Comparison of ENCODE assay signal across 8 mouse cellular contexts in genomic region chr12:69362388-69362787, GRCm38 (mm10). TPM values are rescaled to one million over a fixed set of nuclear protein-coding genes. Genes with fewer than 3 reads are reported as not detected.
DNase-seq lines count a peak whose midpoint lies in the region; ATAC-seq and TF ChIP-seq lines count a peak whose summit lies in the region.

No protein-coding gene starts in this region.

- TF ChIP-seq POLR2A in bone marrow, adult 2 months (IDR thresholded peaks at IDR 0.05; ENCODE audit: borderline replicate concordance, control insufficient read depth, low read depth, low read length) = no peak

- no peak for DNase-seq in layer of hippocampus, adult 2 months (ENCODE audit: low spot score in 2 of 2)
- no peak for DNase-seq in layer of hippocampus, adult 11-12 months (ENCODE audit: low spot score)
- DNase-seq in hindbrain, postnatal 0 days (ENCODE audit: low spot score) = no peak
- DNase-seq in adrenal gland, adult 18-20 months (ENCODE audit: low spot score in 2 of 2) = no peak
- no peak for DNase-seq in cerebellum, postnatal 36 days
- no peak for DNase-seq in kidney, adult 9 months

- H3K4me1 ChIP-seq in bone marrow, adult 2 months (ENCODE audit: control insufficient read depth, insufficient read depth, low read length) = no peaks in the 10 kb centered on the region; the same call in 1 of the 2 replicates
- H3K4me1 ChIP-seq in hindbrain, postnatal 0 days (ENCODE audit: insufficient read depth, low read length) = no peaks in the 10 kb centered on the region
- peaks cover 23% of the 10 kb centered on the region for H3K4me1 ChIP-seq in neural tube, embryonic 13.5 days (replicated peaks)

- H3K4me3 ChIP-seq in layer of hippocampus, adult 2 months = peak overlapping the region; percentile 70
- no peak overlapping the region for H3K4me3 ChIP-seq in bone marrow, adult 2 months (replicated peaks; ENCODE audit: control insufficient read depth, low read depth, low read length)
- H3K4me3 ChIP-seq in hindbrain, postnatal 0 days (ENCODE audit: low read length) = peak overlapping the region; percentile 53; the same call in 1 of the 2 replicates
- H3K4me3 ChIP-seq in neural tube, embryonic 13.5 days = no peak overlapping the region

- H3K36me3 ChIP-seq in hindbrain, postnatal 0 days (ENCODE audit: insufficient read depth, low read length) = no peaks in the 10 kb centered on the region
- H3K36me3 ChIP-seq in neural tube, embryonic 13.5 days = no peaks in the 10 kb centered on the region

- TF ChIP-seq CTCF in layer of hippocampus, adult 2 months (conservative IDR thresholded peaks at IDR 0.05) = no peak
- no peak for TF ChIP-seq CTCF in bone marrow, adult 2 months (IDR thresholded peaks at IDR 0.05; ENCODE audit: control insufficient read depth, insufficient read depth, low read length)
- TF ChIP-seq CTCF in hindbrain, postnatal 0 days (IDR thresholded peaks at IDR 0.05; ENCODE audit: low read depth) = no peak

- no peak overlapping the region for H3K9ac ChIP-seq in hindbrain, postnatal 0 days (replicated peaks; ENCODE audit: low read length)
- H3K9ac ChIP-seq in neural tube, embryonic 13.5 days = no peak overlapping the region

- peak overlapping the region; percentile 76; the same call in 1 of the 2 replicates for H3K4me2 ChIP-seq in hindbrain, postnatal 0 days (ENCODE audit: low read depth, low read length)
- peak overlapping the region; percentile 65 for H3K4me2 ChIP-seq in neural tube, embryonic 13.5 days

- no peak for ATAC-seq in hindbrain, postnatal 0 days
- ATAC-seq in neural tube, embryonic 13.5 days (ENCODE audit: low read depth) = no peak

- H3K9me3 ChIP-seq in hindbrain, postnatal 0 days (ENCODE audit: low read length) = no peaks in the 10 kb centered on the region
- H3K9me3 ChIP-seq in neural tube, embryonic 13.5 days = no peaks in the 10 kb centered on the region

- WGBS in bone marrow, adult 2 months = 49% methylated on average over 4 of the region's 4 CpGs
- 47% methylated on average over 4 of the region's 4 CpGs for WGBS in hindbrain, postnatal 0 days
- WGBS in neural tube, embryonic 13.5 days = 40% methylated on average over 4 of the region's 4 CpGs

- no peaks in the 10 kb centered on the region for H3K27me3 ChIP-seq in hindbrain, postnatal 0 days (ENCODE audit: insufficient read depth, low read length)
- H3K27me3 ChIP-seq in neural tube, embryonic 13.5 days = no peaks in the 10 kb centered on the region

- H3K27ac ChIP-seq in layer of hippocampus, adult 2 months = no peak overlapping the region
- H3K27ac ChIP-seq in bone marrow, adult 2 months (ENCODE audit: control insufficient read depth, insufficient read depth, low read depth, low read length, poor library complexity) = peak overlapping the region; percentile 10; the same call in 1 of the 2 replicates
- H3K27ac ChIP-seq in hindbrain, postnatal 0 days = no peak overlapping the region
- no peak overlapping the region for H3K27ac ChIP-seq in neural tube, embryonic 13.5 days (replicated peaks)

RNA-seq across cellular contexts. Expression of gene Nemf, which starts 5.4 kb away (rescaled TPM):
- 10 to 100 TPM; 50.0 to 50.2 TPM for total RNA-seq in layer of hippocampus, adult 2 months (2021)
- polyA plus RNA-seq in bone marrow, adult 2 months (2011; ENCODE audit: insufficient read depth, insufficient read length, low replicate concordance, missing spikeins) = 28.9 and 43.5 TPM in 2 replicates
- 24.9 and 34.3 TPM in 2 replicates for total RNA-seq in hindbrain, postnatal 0 days (2014; rRNA removed)
- polyA plus RNA-seq in hindbrain, postnatal 0 days (2015; fragmentation: Nextera tagmentation; extraction: Ambion mirVana) = 69.7 and 78.2 TPM in 2 replicates
- 96.5 and 100 TPM in 2 replicates for polyA plus RNA-seq in neural tube, embryonic 13.5 days (2015; fragmentation: Nextera tagmentation; extraction: Ambion mirVana)
- total RNA-seq in adrenal gland, adult 18-20 months (2021) = 10 to 100 TPM; 40.3 to 48.6 TPM

RNA-seq across cellular contexts. Expression of gene Arf6, which starts 9.6 kb away (rescaled TPM):
- total RNA-seq in layer of hippocampus, adult 2 months (2021) = 10 to 100 TPM; 50.1 to 50.3 TPM
- polyA plus RNA-seq in bone marrow, adult 2 months (2011; ENCODE audit: insufficient read depth, insufficient read length, low replicate concordance, missing spikeins) = 48.1 and 48.4 TPM in 2 replicates
- total RNA-seq in hindbrain, postnatal 0 days (2014; rRNA removed) = 112 and 132 TPM in 2 replicates
- 41.6 and 43.5 TPM in 2 replicates for polyA plus RNA-seq in hindbrain, postnatal 0 days (2015; fragmentation: Nextera tagmentation; extraction: Ambion mirVana)
- polyA plus RNA-seq in neural tube, embryonic 13.5 days (2015; fragmentation: Nextera tagmentation; extraction: Ambion mirVana) = 32.6 and 34.5 TPM in 2 replicates
- 100 to 1,000 TPM; 117 to 135 TPM for total RNA-seq in adrenal gland, adult 18-20 months (2021)

RNA-seq across cellular contexts. Expression of gene Gm9887, which starts 9.9 kb away (rescaled TPM):
- total RNA-seq in layer of hippocampus, adult 2 months (2021) = 1 to 10 TPM in 1 of 2 experiments, under 1 TPM in 1; 0.61 to 1.1 TPM
- not detected in 2 replicates for polyA plus RNA-seq in bone marrow, adult 2 months (2011; ENCODE audit: insufficient read depth, insufficient read length, low replicate concordance, missing spikeins)
- not detected in 2 replicates for total RNA-seq in hindbrain, postnatal 0 days (2014; rRNA removed)
- polyA plus RNA-seq in hindbrain, postnatal 0 days (2015; fragmentation: Nextera tagmentation; extraction: Ambion mirVana) = 0.43 and 1.5 TPM in 2 replicates
- polyA plus RNA-seq in neural tube, embryonic 13.5 days (2015; fragmentation: Nextera tagmentation; extraction: Ambion mirVana) = 0.71 and 1.3 TPM in 2 replicates
- under 1 TPM; 0.70 to 0.89 TPM for total RNA-seq in adrenal gland, adult 18-20 months (2021)

Comparison
In these comparisons a context has a peak if more than half of its experiments do, and no peak if none do; other contexts are left out.
1. H3K4me3 ChIP-seq: peak in layer of hippocampus, adult 2 months (single experiment) and hindbrain, postnatal 0 days (single experiment); none in bone marrow, adult 2 months (single experiment) and neural tube, embryonic 13.5 days (single experiment).